Mouse (Mus musculus): ENCODE measurements around the gene Dcps.

DNA sequence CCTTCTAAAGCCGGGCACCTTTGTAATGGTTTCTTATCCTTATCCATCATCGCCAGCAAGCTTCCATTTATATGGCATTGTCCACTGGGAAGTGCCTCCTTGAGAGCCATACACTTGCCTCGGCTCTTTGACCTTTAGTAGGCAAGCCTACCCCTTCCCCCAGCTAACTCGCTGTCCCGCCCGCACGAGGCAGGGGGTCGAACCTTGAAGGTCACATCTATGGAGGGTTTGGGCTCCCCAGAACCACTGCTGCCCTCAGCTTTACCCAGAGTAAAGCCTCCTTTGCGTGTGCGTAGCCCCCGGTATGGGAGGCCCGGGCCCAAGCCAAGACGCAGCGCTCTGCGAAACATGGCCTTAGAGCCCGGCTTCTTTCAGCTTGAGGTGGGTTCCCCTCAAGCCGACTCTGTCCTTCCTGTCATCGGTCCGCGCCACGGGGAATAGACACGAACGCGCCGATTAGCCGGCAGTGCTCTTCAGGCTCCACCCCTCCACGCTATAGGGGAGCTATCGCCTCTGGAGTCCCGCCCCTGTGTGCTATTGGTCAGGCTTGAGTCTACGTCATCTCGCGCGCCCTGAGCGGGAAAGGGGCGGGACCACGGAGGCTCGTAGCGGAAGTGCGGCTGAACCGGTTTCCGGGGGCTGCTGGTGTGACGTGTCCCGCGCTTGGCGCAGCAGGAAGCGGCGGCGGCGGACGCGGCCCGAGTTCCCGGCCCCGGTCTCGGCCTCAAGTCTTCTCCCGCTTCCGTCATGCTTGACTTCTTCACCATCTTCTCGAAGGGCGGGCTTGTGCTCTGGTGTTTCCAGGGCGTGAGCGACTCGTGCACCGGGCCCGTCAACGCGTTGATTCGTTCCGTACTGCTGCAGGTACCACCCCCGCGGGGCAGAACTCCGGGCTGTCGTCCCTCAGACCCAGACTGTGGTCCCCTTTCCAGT, 34.9 kb upstream of the Dcps start, which contains the start of gene Foxred1:
- no peak for TF ChIP-seq GATA1 (IDR thresholded peaks at IDR 0.05; ENCODE audit: borderline replicate concordance, low read length)
- peak; percentile 89 for TF ChIP-seq FLI1 (IDR thresholded peaks at IDR 0.05; ENCODE audit: low read length)

Measured in megakaryocyte, embryonic 14.5 days (primary cell).